Mouse (Mus musculus): ENCODE measurements around the gene Unc5c. TPM values are rescaled to one million over a fixed set of nuclear protein-coding genes. Genes with fewer than 3 reads are reported as not detected.
A peak's percentile ranks its signal among the peaks of the same experiment; 100 is the strongest.

Unc5c gene
- polyA plus RNA-seq, 2 experiments, result 0.18 to 0.25 TPM

DNA sequence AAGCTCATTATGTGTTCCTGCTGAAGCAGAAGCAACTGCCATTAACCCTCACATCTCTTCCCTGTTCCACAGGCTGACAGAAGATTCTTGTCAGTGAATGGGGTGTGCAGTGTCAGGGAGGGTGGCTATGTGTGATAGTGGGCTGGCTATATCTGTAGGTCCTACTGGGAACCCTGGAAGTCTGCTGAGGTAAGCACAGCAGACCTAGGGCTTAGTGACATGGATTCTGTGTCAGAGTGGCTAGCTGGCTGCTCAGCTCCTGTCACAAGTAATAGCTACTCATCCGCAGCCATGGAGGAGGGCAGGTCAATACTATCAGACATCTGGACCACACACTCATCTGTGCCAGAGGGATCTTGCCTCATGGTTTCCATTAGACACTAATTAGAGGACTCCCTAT is 349.8 kb downstream of the Unc5c start:
- ATAC-seq (ENCODE audit: insufficient read depth), result no peak
- Histone ChIP-seq H3K4me1 (replicated peaks; ENCODE audit: control insufficient read depth in 2 of 2, insufficient read depth in 2 of 2, low read length in 1 of 2) (no peaks in the 10 kb centered on the region), H3K4me3 (ENCODE audit: insufficient read depth in 1 of 2, low read depth in 2 of 2, low read length in 2 of 2) (no peak overlapping the region), H3K36me3 (replicated peaks; ENCODE audit: control insufficient read depth, insufficient read depth, low read depth) (no peaks in the 10 kb centered on the region), H3K27me3 (ENCODE audit: control insufficient read depth, insufficient read depth, low read length) (no peaks in the 10 kb centered on the region), H3K9me3 (ENCODE audit: control insufficient read depth, low read length) (no peaks in the 10 kb centered on the region), H3K27ac (no peak overlapping the region), H3K9ac (replicated peaks) (no peak overlapping the region), H3K4me2 (ENCODE audit: low read depth) (no peak overlapping the region)
- WGBS (ENCODE audit: insufficient replicate concordance), result 79% methylated on average over 1 of the region's 1 CpGs
- TF ChIP-seq EP300 (IDR thresholded peaks at IDR 0.05; ENCODE audit: low read depth), result no peak
- no peak for TF ChIP-seq CTCF (IDR thresholded peaks at IDR 0.05; ENCODE audit: low read depth)
- DNase-seq (ENCODE audit: low read depth in 3 of 3, low spot score in 3 of 3), result no peak

DNA sequence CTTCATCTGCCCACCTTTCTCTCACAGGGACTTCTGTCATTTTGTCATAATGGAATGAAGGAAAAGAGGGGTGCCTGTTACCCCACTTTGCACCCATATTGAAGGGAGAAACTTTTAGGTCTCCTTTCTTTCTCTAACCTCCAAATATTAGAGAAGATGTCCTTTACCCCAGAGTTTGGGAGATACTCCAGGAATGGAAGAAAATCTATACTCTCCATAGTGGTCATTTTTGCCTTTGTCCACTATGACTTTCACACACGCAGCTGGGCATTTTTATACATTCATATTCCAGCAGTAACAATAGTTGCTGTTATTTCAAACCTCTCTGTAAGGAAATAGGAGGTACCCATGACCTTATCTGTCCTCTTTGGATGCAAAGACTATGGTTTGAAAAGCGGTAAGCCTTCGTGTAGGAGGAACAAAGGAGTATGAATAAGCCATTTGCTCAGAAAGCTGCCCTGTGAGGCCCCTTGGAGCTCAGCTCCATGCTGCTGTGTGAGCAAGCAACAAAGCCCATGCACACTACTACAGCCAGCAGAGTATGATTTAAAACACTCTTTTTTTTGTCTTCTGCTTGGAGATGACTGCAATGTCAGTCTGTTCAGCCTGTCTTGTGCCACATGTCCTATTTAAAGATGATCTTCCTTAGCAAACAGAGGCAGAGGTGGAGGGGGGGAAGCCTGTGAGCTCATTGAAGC is 353.7 kb downstream of the Unc5c start:
- H3K4me1 ChIP-seq (replicated peaks; ENCODE audit: control insufficient read depth in 2 of 2, insufficient read depth in 2 of 2, low read length in 1 of 2), result no peaks in the 10 kb centered on the region
- WGBS (ENCODE audit: insufficient replicate concordance), result 44% methylated on average over 3 of the region's 3 CpGs
- H3K9ac ChIP-seq (replicated peaks), result no peak overlapping the region
- no peaks in the 10 kb centered on the region for H3K9me3 ChIP-seq (ENCODE audit: control insufficient read depth, low read length)
- H3K27ac ChIP-seq, result no peak overlapping the region
- no peak for TF ChIP-seq CTCF (IDR thresholded peaks at IDR 0.05; ENCODE audit: low read depth)
- no peak for TF ChIP-seq EP300 (IDR thresholded peaks at IDR 0.05; ENCODE audit: low read depth)
- no peaks in the 10 kb centered on the region for H3K36me3 ChIP-seq (replicated peaks; ENCODE audit: control insufficient read depth, insufficient read depth, low read depth)
- ATAC-seq (ENCODE audit: insufficient read depth) (no peak), DNase-seq (ENCODE audit: low read depth in 3 of 3, low spot score in 3 of 3) (no peak)
- H3K4me3 ChIP-seq (ENCODE audit: insufficient read depth in 1 of 2, low read depth in 2 of 2, low read length in 2 of 2), result no peak overlapping the region
- H3K27me3 ChIP-seq (ENCODE audit: control insufficient read depth, insufficient read depth, low read length), result no peaks in the 10 kb centered on the region
- H3K4me2 ChIP-seq (ENCODE audit: low read depth), result no peak overlapping the region

DNA sequence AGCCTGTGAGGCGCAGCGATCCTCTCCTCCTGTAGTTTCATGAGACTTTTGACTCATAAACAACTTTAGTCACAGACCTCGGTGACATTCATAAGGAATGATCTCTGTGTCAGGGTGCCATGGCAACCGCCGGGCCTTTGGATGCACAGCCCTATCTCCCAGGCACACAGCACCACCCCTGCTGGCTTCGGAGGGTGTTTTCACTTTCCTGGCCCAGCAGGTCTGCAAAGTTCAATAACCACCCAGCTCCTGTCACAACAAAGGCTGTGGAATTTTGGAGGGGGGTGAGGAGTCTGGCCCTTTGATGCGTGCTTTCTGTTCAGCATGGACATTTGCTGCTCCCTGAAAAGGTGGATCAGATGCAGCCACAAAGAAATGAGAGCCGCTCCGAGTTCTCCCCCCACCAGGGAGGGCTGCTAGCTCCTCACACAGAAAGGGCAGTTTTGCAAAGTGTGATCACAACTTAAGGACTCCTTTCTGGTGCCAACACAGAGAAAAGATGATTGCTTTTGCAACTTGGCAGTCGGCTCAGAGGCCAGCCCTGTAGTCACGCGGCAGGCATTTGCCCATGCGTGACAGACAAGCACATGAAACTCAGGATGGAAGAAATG is 354.4 kb downstream of the Unc5c start:
- Histone ChIP-seq H3K9me3 (ENCODE audit: control insufficient read depth, low read length) (no peaks in the 10 kb centered on the region), H3K36me3 (replicated peaks; ENCODE audit: control insufficient read depth, insufficient read depth, low read depth) (no peaks in the 10 kb centered on the region), H3K27me3 (ENCODE audit: control insufficient read depth, insufficient read depth, low read length) (no peaks in the 10 kb centered on the region), H3K27ac (no peak overlapping the region), H3K4me2 (ENCODE audit: low read depth) (no peak overlapping the region), H3K9ac (replicated peaks) (no peak overlapping the region), H3K4me1 (replicated peaks; ENCODE audit: control insufficient read depth in 2 of 2, insufficient read depth in 2 of 2, low read length in 1 of 2) (no peaks in the 10 kb centered on the region), H3K4me3 (ENCODE audit: insufficient read depth in 1 of 2, low read depth in 2 of 2, low read length in 2 of 2) (no peak overlapping the region)
- ATAC-seq (ENCODE audit: insufficient read depth) (no peak), DNase-seq (ENCODE audit: low read depth in 3 of 3, low spot score in 3 of 3) (no peak)
- no peak for TF ChIP-seq EP300 (IDR thresholded peaks at IDR 0.05; ENCODE audit: low read depth)
- TF ChIP-seq CTCF (IDR thresholded peaks at IDR 0.05; ENCODE audit: low read depth), result no peak
- 57% methylated on average over 13 of the region's 13 CpGs for WGBS (ENCODE audit: insufficient replicate concordance)

DNA sequence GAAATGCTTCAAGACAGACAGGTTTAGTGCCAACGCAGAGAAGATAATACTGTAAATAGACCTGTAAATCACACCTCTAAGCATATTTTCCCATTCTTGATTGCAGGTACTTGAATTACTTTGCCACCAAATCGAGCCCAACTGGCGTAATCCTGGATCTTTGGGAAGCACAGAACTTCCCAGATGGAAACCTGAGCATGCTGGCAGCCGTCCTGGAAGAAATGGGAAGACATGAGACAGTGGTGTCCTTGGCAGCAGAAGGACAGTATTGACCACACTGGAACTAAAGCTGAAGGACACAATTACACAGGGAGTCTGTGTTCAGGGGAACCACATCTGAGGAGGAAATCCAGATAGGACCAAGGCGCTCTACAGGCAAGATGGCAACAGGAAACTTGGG is 363.3 kb downstream of the Unc5c start:
- H3K27ac ChIP-seq, result no peak overlapping the region
- H3K36me3 ChIP-seq (replicated peaks; ENCODE audit: control insufficient read depth, insufficient read depth, low read depth), result no peaks in the 10 kb centered on the region
- no peak overlapping the region for H3K4me2 ChIP-seq (ENCODE audit: low read depth)
- DNase-seq (ENCODE audit: low read depth in 3 of 3, low spot score in 3 of 3) (no peak), ATAC-seq (ENCODE audit: insufficient read depth) (no peak)
- H3K9ac ChIP-seq (replicated peaks), result no peak overlapping the region
- no peaks in the 10 kb centered on the region for H3K9me3 ChIP-seq (ENCODE audit: control insufficient read depth, low read length)
- no peak for TF ChIP-seq EP300 (IDR thresholded peaks at IDR 0.05; ENCODE audit: low read depth)
- TF ChIP-seq CTCF (IDR thresholded peaks at IDR 0.05; ENCODE audit: low read depth), result no peak
- no peaks in the 10 kb centered on the region for H3K4me1 ChIP-seq (replicated peaks; ENCODE audit: control insufficient read depth in 2 of 2, insufficient read depth in 2 of 2, low read length in 1 of 2)
- no peaks in the 10 kb centered on the region for H3K27me3 ChIP-seq (ENCODE audit: control insufficient read depth, insufficient read depth, low read length)
- WGBS (ENCODE audit: insufficient replicate concordance), result 61% methylated on average over 5 of the region's 5 CpGs
- H3K4me3 ChIP-seq (ENCODE audit: insufficient read depth in 1 of 2, low read depth in 2 of 2, low read length in 2 of 2), result no peak overlapping the region

DNA sequence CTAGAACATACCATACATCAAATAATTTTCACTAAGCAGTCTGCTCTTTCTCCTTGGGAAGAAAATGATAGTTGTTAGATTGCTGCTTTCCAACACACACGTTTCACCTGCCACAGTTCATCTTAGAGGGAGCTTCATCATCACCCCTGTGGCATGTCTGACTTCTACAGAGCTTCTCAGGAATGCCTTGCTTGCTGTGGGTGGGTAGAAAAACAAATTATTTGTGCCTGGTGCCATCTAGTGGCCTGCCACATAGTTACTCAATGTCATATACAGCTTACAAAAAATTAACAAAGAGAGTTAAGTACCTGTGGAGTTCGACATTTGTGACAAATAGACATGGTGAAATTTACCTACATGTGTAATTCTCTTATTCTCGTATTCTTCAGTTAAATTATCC is 366.1 kb downstream of the Unc5c start:
- 11% methylated on average over 3 of the region's 3 CpGs for WGBS (ENCODE audit: insufficient replicate concordance)

More for the DNA sequence above, 366.1 kb downstream of the Unc5c start:
- DNase-seq (ENCODE audit: low read depth in 3 of 3, low spot score in 3 of 3) (no peak), ATAC-seq (ENCODE audit: insufficient read depth) (no peak)
- no peaks in the 10 kb centered on the region for H3K27me3 ChIP-seq (ENCODE audit: control insufficient read depth, insufficient read depth, low read length)
- no peak overlapping the region for H3K27ac ChIP-seq
- H3K4me1 ChIP-seq (replicated peaks; ENCODE audit: control insufficient read depth in 2 of 2, insufficient read depth in 2 of 2, low read length in 1 of 2), result no peaks in the 10 kb centered on the region
- H3K4me3 ChIP-seq (ENCODE audit: insufficient read depth in 1 of 2, low read depth in 2 of 2, low read length in 2 of 2), result no peak overlapping the region
- H3K9me3 ChIP-seq (ENCODE audit: control insufficient read depth, low read length), result no peaks in the 10 kb centered on the region
- no peak overlapping the region for H3K9ac ChIP-seq (replicated peaks)
- no peak overlapping the region for H3K4me2 ChIP-seq (ENCODE audit: low read depth)
- TF ChIP-seq EP300 (IDR thresholded peaks at IDR 0.05; ENCODE audit: low read depth), result no peak
- TF ChIP-seq CTCF (IDR thresholded peaks at IDR 0.05; ENCODE audit: low read depth), result peak; percentile 39
- H3K36me3 ChIP-seq (replicated peaks; ENCODE audit: control insufficient read depth, insufficient read depth, low read depth), result no peaks in the 10 kb centered on the region
